Mouse (Mus musculus) olfactory bulb, adult 2 months (tissue): Measurements from ENCODE around the gene Pcolce2. TPM values are rescaled to one million over a fixed set of nuclear protein-coding genes. Genes with fewer than 3 reads are reported as not detected.
A peak's percentile ranks its signal among the peaks of the same experiment; 100 is the strongest.

Experiments used
- H3K27ac ChIP-seq: fragments of 200-500 bp; 2 replicates; pipeline ENCODE4 v1.5.1; 2012; ENCODE audit warnings: low read depth, low read length; ENCODE audit not compliant: insufficient read depth
- H3K4me1 ChIP-seq: fragments of 200-500 bp; 2 replicates; pipeline ENCODE4 v1.6.1; 2012; ENCODE audit warnings: low read length; ENCODE audit not compliant: control insufficient read depth, insufficient read depth
- H3K4me3 ChIP-seq: fragments of 200-500 bp; 2 replicates; pipeline ENCODE4 v1.5.1; 2012; ENCODE audit warnings: mild to moderate bottlenecking, low read depth, low read length, moderate library complexity; ENCODE audit not compliant: insufficient read depth
- CTCF ChIP-seq: fragments of 200-500 bp; IDR thresholded peaks from 2 replicates; pipeline ENCODE4 v1.5.1; 2012; ENCODE audit warnings: low read depth, mild to moderate bottlenecking, low read length, moderate library complexity; ENCODE audit not compliant: insufficient read depth
- POLR2A ChIP-seq: fragments of 200-500 bp; IDR thresholded peaks from 2 replicates; pipeline ENCODE4 v1.6.1; 2012; ENCODE audit warnings: mild to moderate bottlenecking, low read depth, low read length, moderate library complexity; ENCODE audit not compliant: insufficient read depth
- WGBS: fragments of 180-500 bp; shearing (Covaris S2); methylation state at CpG from one replicate; pipeline ENCODE4 v1.1.7; 2018; 5-methylcytosine and 5-hydroxymethylcytosine counted together
- polyA plus RNA-seq: library from polyadenylated mRNA; stranded (reverse); fragments of >200 nt; gene quantifications from 2 replicates; pipeline ENCODE4 v1.2.4, GENCODE M21; 2012; ENCODE audit warnings: low replicate concordance; ENCODE audit not compliant: missing spikeins, insufficient read depth, insufficient read length

Pcolce2 gene
- polyA plus RNA-seq, 1 experiment: not detected

- TF ChIP-seq POLR2A (no peak), CTCF (no peak)
- WGBS: 92% methylated on average over 6 of the region's 6 CpGs
- Histone ChIP-seq H3K4me1 (peaks cover 2% of the 10 kb centered on the region), H3K4me3 (no peak overlapping the region), H3K27ac (no peak overlapping the region)
These were observed 35.4 kb downstream of the Pcolce2 start for GRCm38 (mm10) chr9:95672760-95673159.

- WGBS: 44% methylated on average over 9 of the region's 9 CpGs
- TF ChIP-seq CTCF: no peak
- TF ChIP-seq POLR2A: no peak
- H3K4me3 ChIP-seq: no peak overlapping the region
- H3K4me1 ChIP-seq: no peaks in the 10 kb centered on the region
- H3K27ac ChIP-seq: no peak overlapping the region; the same call in 1 of the 2 replicates
These were observed 37.8 kb downstream of the Pcolce2 start for GRCm38 (mm10) chr9:95675064-95675699.

- TF ChIP-seq POLR2A: no peak
- no peak for TF ChIP-seq CTCF
- H3K4me3 ChIP-seq: no peak overlapping the region
- 97% methylated on average over 4 of the region's 4 CpGs for WGBS
- H3K27ac ChIP-seq: no peak overlapping the region
- H3K4me1 ChIP-seq: no peaks in the 10 kb centered on the region
These were observed 38.6 kb downstream of the Pcolce2 start for GRCm38 (mm10) chr9:95676021-95676420.

GRCm38 (mm10) chr9:95679966-95680365 lies 42.6 kb downstream of the Pcolce2 start:
- H3K4me3 ChIP-seq: no peak overlapping the region
- 60% methylated on average over 7 of the region's 7 CpGs for WGBS
- no peak for TF ChIP-seq POLR2A
- TF ChIP-seq CTCF: no peak
- H3K4me1 ChIP-seq: no peaks in the 10 kb centered on the region
- H3K27ac ChIP-seq: no peak overlapping the region

GRCm38 (mm10) chr9:95680691-95681090 lies 43.3 kb downstream of the Pcolce2 start:
- 94% methylated on average over 11 of the region's 11 CpGs for WGBS
- TF ChIP-seq CTCF: no peak
- TF ChIP-seq POLR2A: no peak

GRCm38 (mm10) chr9:95685660-95686440 lies 48.4 kb downstream of the Pcolce2 start:
- 74% methylated on average over 11 of the region's 11 CpGs for WGBS
- no peaks in the 10 kb centered on the region for H3K4me1 ChIP-seq
- H3K27ac ChIP-seq: no peak overlapping the region
- H3K4me3 ChIP-seq: no peak overlapping the region
- TF ChIP-seq POLR2A (no peak), CTCF (no peak)

More at GRCm38 (mm10) chr9:95680691-95681090, 43.3 kb downstream of the Pcolce2 start:
- no peaks in the 10 kb centered on the region for H3K4me1 ChIP-seq
- H3K27ac ChIP-seq: no peak overlapping the region
- H3K4me3 ChIP-seq: no peak overlapping the region

GRCm38 (mm10) chr9:95688064-95688463 lies 50.7 kb downstream of the Pcolce2 start:
- H3K4me1 ChIP-seq: no peaks in the 10 kb centered on the region
- no peak overlapping the region for H3K27ac ChIP-seq
- H3K4me3 ChIP-seq: no peak overlapping the region
- 47% methylated on average over 3 of the region's 3 CpGs for WGBS
- TF ChIP-seq CTCF: peak; percentile 27; the same call in 1 of the 2 replicates
- no peak for TF ChIP-seq POLR2A

GRCm38 (mm10) chr9:95692823-95693222 lies 55.4 kb downstream of the Pcolce2 start:
- Histone ChIP-seq H3K27ac (no peak overlapping the region), H3K4me3 (no peak overlapping the region), H3K4me1 (no peaks in the 10 kb centered on the region)
- TF ChIP-seq POLR2A: no peak
- no peak for TF ChIP-seq CTCF
- 69% methylated on average over 8 of the region's 8 CpGs for WGBS

GRCm38 (mm10) chr9:95693528-95694100 lies 56.2 kb downstream of the Pcolce2 start:
- TF ChIP-seq POLR2A (no peak), CTCF (no peak)
- WGBS: 86% methylated on average over 11 of the region's 11 CpGs
- no peak overlapping the region for H3K4me3 ChIP-seq

More at GRCm38 (mm10) chr9:95693528-95694100, 56.2 kb downstream of the Pcolce2 start:
- H3K4me1 ChIP-seq: no peaks in the 10 kb centered on the region
- no peak overlapping the region for H3K27ac ChIP-seq
